Mouse (Mus musculus) layer of hippocampus, adult 2 months (tissue): ENCODE data around the gene Tefm. TPM values are rescaled to one million over a fixed set of nuclear protein-coding genes. Genes with fewer than 3 reads are reported as not detected.

Experiments used
- DNase-seq, 2 experiments: peaks; one replicate each; pipeline ENCODE4 v3.0.0; 2022; ENCODE audit warnings: low spot score in 2 of 2
- H3K27ac ChIP-seq: fragments of 200-600 bp; 2 replicates; pipeline ENCODE4 v1.8.1; 2022
- H3K4me3 ChIP-seq: fragments of 200-600 bp; 2 replicates; pipeline ENCODE4 v1.8.1; 2022; ENCODE audit warnings: mild to moderate bottlenecking
- CTCF ChIP-seq: fragments of 200-600 bp; conservative IDR thresholded peaks from 2 replicates; pipeline ENCODE4 v1.8.1; 2022; ENCODE audit warnings: antibody characterized with exemption, mild to moderate bottlenecking, moderate library complexity
- total RNA-seq, 2 experiments: library from RNA; stranded (reverse); gene quantifications; 2 replicates each; pipeline ENCODE4 v1.2.3; 2021

Gene Tefm
- total RNA-seq, 2 experiments from 2014 or later = 8.8 to 10.9 TPM

GRCm38 (mm10) chr11:80171884-80172283, 29.9 kb upstream of the Tefm start:
- Histone ChIP-seq H3K4me3 (no peak overlapping the region), H3K27ac (no peak overlapping the region)
- DNase-seq = no peak
- no peak for TF ChIP-seq CTCF

DNA sequence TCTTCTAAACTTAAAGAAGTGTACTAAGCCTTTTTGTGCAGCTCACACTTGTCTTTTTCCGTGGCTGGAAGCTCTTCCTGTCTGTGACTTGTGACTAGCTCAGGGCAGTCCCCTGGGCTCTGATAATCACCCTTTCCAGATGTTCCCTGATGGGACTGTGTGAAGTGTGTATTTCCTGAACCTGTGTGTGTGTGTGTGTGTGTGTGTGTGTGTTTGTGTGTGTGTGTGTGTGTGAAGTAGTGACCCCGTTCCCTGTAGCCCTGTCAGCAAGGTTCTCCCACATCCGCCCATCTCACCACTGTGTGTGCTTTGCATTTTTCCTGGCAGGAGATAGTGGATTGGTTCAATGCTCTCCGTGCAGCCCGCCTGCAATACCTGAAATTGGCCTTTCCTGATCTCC, 28.4 kb upstream of the Tefm start:
- no peak for DNase-seq
- TF ChIP-seq CTCF = no peak
- H3K27ac ChIP-seq = no peak overlapping the region
- H3K4me3 ChIP-seq = no peak overlapping the region

DNA sequence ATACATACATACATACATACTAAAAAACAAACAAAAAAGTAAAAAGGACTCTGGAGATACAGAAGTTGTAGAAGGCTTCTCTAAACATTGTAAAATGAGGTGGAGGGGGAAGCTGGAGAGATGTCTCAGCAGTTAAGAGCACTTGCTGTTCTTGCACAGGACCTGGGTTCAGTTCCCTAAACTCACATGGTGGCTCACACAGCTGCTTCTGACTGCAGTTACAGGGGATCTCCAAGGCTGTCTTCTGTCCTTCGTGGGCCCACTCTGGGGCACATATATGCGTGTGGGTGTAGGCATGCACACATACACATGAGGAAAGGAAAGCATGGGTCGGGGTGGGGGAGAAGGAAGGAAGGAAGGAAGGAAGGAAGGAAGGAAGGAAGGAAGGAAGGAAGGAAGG, 27.7 kb upstream of the Tefm start:
- no peak overlapping the region for H3K4me3 ChIP-seq
- DNase-seq = no peak
- no peak for TF ChIP-seq CTCF

GRCm38 (mm10) chr11:80168611-80169249, 26.8 kb upstream of the Tefm start:
- H3K27ac ChIP-seq = peak overlapping the region; percentile 39; the same call in 1 of the 2 replicates
- H3K4me3 ChIP-seq = no peak overlapping the region
- no peak for DNase-seq
- TF ChIP-seq CTCF = no peak

More for the DNA sequence above, 27.7 kb upstream of the Tefm start:
- no peak overlapping the region for H3K27ac ChIP-seq

- Histone ChIP-seq H3K4me3 (no peak overlapping the region), H3K27ac (peak overlapping the region; percentile 39; the same call in 1 of the 2 replicates)
- no peak for TF ChIP-seq CTCF
- no peak for DNase-seq
These were observed 26.1 kb upstream of the Tefm start for GRCm38 (mm10) chr11:80168121-80168520.

DNA sequence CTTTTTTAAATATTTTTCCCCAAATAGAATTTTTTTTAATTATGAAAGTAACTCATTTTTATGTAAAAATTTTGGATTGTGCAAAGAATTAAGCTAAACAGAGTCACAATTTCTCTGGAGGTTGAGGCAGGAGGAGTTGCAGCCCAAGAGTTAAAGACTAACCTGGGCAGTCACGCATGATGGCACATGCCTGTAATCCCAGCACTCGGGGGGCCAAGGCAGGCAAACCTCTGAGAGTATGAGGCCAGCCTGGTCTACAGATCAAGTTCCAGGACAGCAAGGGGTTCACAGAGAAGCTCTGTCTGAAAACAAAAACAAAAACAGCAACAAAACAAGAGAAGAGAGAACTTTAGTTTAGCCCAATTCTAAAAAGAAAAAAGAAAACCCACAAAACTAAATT, 22.2 kb upstream of the Tefm start:
- Histone ChIP-seq H3K4me3 (no peak overlapping the region), H3K27ac (no peak overlapping the region)
- no peak for TF ChIP-seq CTCF
- no peak for DNase-seq

DNA sequence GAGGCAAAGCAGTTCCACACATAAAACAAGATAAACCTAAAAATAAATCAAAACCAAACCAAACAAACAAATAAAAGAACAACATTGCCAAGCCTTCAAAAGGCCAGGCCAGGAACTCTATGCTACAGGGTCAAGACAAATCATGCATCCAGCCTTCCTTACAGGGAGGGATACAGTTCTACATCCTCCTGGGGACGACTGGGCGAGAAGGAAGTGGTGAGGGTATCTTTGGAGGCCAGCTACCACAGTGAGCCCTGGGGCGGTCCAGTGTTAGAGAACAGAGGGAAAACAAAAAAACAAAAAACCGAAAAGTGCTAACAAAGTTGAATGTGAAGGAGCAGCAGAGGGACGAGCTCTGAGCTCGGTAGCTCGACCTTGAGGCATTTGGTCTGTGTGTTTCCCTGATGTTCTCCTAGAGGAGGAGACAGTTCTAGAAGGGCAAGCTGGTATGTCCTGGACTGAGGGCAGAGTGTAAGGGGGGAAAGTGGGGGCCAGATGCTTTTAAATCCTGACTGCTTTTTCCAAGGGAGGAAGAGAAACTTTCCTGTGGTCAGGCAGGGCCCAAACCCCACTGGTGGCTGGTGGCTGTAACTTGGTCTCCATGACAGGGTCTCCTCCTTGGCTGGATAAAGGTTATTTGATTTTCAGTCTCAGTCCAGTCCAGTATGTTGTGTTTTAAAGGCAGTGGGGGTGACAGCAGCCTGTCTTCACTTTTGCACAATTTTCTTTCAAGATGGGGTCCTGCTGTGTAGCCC, 21.6 kb upstream of the Tefm start:
- TF ChIP-seq CTCF = no peak
- no peak overlapping the region for H3K4me3 ChIP-seq
- no peak for DNase-seq
- H3K27ac ChIP-seq = no peak overlapping the region

DNA sequence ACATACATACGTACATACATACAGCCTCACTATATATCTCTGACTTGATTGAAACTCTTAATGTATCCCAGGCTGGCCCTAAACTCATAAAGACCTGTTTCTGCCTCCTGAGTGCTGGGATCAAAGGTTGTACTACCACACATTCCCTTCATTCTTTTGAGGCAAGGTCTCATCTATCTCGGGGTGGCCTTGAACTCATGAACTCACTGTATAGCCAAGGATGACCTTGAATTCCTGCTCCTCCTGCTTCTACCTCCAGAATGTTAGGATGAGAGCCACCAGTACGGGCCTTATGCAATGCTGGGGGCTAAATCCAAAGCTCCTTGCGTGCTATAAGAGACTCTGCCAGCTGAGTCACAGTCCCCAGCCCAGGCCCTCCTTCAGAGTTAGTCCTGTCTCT, 19.1 kb upstream of the Tefm start:
- no peak for DNase-seq
- TF ChIP-seq CTCF = no peak
- H3K27ac ChIP-seq = no peak overlapping the region
- no peak overlapping the region for H3K4me3 ChIP-seq

GRCm38 (mm10) chr11:80159018-80159417, 17.0 kb upstream of the Tefm start:
- DNase-seq = no peak
- Histone ChIP-seq H3K27ac (no peak overlapping the region), H3K4me3 (no peak overlapping the region)
- no peak for TF ChIP-seq CTCF

- TF ChIP-seq CTCF = no peak
- H3K4me3 ChIP-seq = no peak overlapping the region
- H3K27ac ChIP-seq = no peak overlapping the region
- no peak for DNase-seq
These were observed 14.9 kb upstream of the Tefm start for GRCm38 (mm10) chr11:80156841-80157240.

DNA sequence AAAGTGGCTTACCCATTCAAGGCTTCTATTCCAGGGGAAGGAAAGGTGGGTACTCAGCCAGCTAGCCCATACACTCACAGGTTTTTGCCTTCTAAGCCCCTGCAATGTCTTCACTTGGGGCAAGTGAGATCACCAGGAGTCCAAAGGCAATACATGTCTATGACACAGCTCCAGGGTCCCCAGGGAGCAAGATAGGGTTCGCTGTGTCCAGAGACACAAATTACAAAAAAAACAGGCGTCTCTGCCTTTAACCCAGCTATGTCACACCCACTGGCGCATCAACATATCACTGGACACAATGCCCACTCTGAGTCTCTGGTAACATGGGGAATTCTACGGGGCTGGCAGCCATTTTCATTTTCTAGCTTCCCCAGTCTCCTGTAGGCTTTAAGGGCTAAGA, 14.0 kb upstream of the Tefm start:
- Histone ChIP-seq H3K27ac (peak overlapping the region; percentile 41), H3K4me3 (peak overlapping the region; percentile 24)
- DNase-seq = no peak
- TF ChIP-seq CTCF = no peak

DNA sequence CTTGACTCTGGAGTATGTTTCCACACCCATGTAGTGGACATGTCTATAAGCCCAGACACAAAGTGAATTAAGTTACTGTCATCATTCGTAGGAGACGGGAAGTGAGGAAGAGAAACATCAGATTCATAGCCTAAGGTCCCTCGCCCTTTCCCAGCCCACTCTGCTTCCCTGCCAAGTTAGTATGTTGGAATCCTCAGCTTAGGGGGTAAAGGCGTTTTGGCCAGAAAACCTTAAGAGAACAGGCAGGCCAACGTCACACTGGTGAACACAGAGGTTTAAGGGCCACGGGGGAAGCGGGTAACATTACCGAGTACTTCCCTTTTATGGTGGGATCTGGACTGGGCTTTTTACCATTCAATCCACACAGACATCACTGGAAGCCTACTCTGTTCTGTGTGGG, 13.6 kb upstream of the Tefm start:
- Histone ChIP-seq H3K27ac (peak overlapping the region; percentile 41), H3K4me3 (peak overlapping the region; percentile 24; the same call in 1 of the 2 replicates)
- DNase-seq = no peak
- TF ChIP-seq CTCF = no peak

GRCm38 (mm10) chr11:80154501-80154900, 12.5 kb upstream of the Tefm start:
- no peak for TF ChIP-seq CTCF
- peak overlapping the region; percentile 60 for H3K4me3 ChIP-seq
- H3K27ac ChIP-seq = peak overlapping the region; percentile 77
- DNase-seq = no peak
